Mouse (Mus musculus) myocyte (in vitro differentiated cells): ENCODE data around the gene Dscaml1. TPM values are rescaled to one million over a fixed set of nuclear protein-coding genes. Genes with fewer than 3 reads are reported as not detected.

Source experiments
- H3K27me3 ChIP-seq: one replicate; pipeline ENCODE4 v1.6.1; 2011; ENCODE audit not compliant: control insufficient read depth, insufficient read depth, insufficient read length
- H3K36me3 ChIP-seq: one replicate; pipeline ENCODE4 v1.6.1; 2011; ENCODE audit not compliant: control insufficient read depth, insufficient read depth
- H3K4me2 ChIP-seq: one replicate; pipeline ENCODE4 v1.6.1; 2011; ENCODE audit warnings: low read depth, control low read depth
- H3K4me3 ChIP-seq: one replicate; pipeline ENCODE4 v1.5.1; 2011; ENCODE audit warnings: mild to moderate bottlenecking, control low read depth, moderate library complexity
- H3K79me2 ChIP-seq: one replicate; pipeline ENCODE4 v1.6.1; 2011; ENCODE audit not compliant: control insufficient read depth, insufficient read depth
- H3ac ChIP-seq: one replicate; pipeline ENCODE4 v1.6.1; 2011; ENCODE audit not compliant: control insufficient read depth, insufficient read length
- CEBPB ChIP-seq: IDR thresholded peaks from 2 replicates; pipeline ENCODE4 v1.6.1; 2011; ENCODE audit warnings: mild to moderate bottlenecking, moderate library complexity; ENCODE audit not compliant: poor library complexity, insufficient read depth, severe bottlenecking
- E2F4 ChIP-seq: IDR thresholded peaks from one replicate; pipeline ENCODE4 v1.6.1; 2011; ENCODE audit warnings: mild to moderate bottlenecking, control low read depth, moderate library complexity; ENCODE audit not compliant: insufficient read depth
- MAX ChIP-seq: IDR thresholded peaks from one replicate; pipeline ENCODE4 v1.6.1; 2011; ENCODE audit warnings: low read depth, mild to moderate bottlenecking, control low read depth
- MYOD1 ChIP-seq, 3 experiments: IDR thresholded peaks; one replicate each; pipeline ENCODE4 v1.6.1; 2011; ENCODE audit warnings: control low read depth in 2 of 3, low read depth in 2 of 3, mild to moderate bottlenecking in 2 of 3, moderate library complexity in 1 of 3; ENCODE audit not compliant: insufficient read length in 2 of 3, control insufficient read depth in 1 of 3
- MYOG ChIP-seq, 3 experiments: IDR thresholded peaks; one replicate each; pipeline ENCODE4 v1.6.1; 2011; ENCODE audit warnings: control low read depth in 2 of 3, low read depth in 2 of 3, mild to moderate bottlenecking in 2 of 3; ENCODE audit not compliant: insufficient read length in 2 of 3, control insufficient read depth in 1 of 3, insufficient read depth in 1 of 3
- POLR2A ChIP-seq: IDR thresholded peaks from one replicate; pipeline ENCODE4 v1.6.1; 2011; ENCODE audit warnings: low read depth, mild to moderate bottlenecking, control low read depth, moderate library complexity; ENCODE audit not compliant: insufficient read length
- POLR2AphosphoS2 ChIP-seq: IDR thresholded peaks from one replicate; pipeline ENCODE4 v1.6.1; 2011; ENCODE audit warnings: low read depth, control low read depth; ENCODE audit not compliant: insufficient read length
- REST ChIP-seq: IDR thresholded peaks from one replicate; pipeline ENCODE4 v1.6.1; 2011; ENCODE audit warnings: mild to moderate bottlenecking, control low read depth, moderate library complexity; ENCODE audit not compliant: insufficient read depth, insufficient read length
- SRF ChIP-seq: IDR thresholded peaks from one replicate; pipeline ENCODE4 v1.6.1; 2011; ENCODE audit warnings: low read depth; ENCODE audit not compliant: control insufficient read depth, insufficient read length
- TCF12 ChIP-seq: IDR thresholded peaks from one replicate; pipeline ENCODE4 v1.6.1; 2011; ENCODE audit warnings: mild to moderate bottlenecking, control low read depth; ENCODE audit not compliant: poor library complexity, insufficient read depth, severe bottlenecking
- TCF3 ChIP-seq: IDR thresholded peaks from one replicate; pipeline ENCODE4 v1.6.1; 2011; ENCODE audit warnings: low read depth, control low read depth; ENCODE audit not compliant: insufficient read length
- USF1 ChIP-seq: IDR thresholded peaks from one replicate; pipeline ENCODE4 v1.6.1; 2011; ENCODE audit warnings: low read depth, mild to moderate bottlenecking, control low read depth, moderate library complexity
- polyA plus RNA-seq: library from polyadenylated mRNA; unstranded; fragments of >200 nt; fragmentation: generic; extraction: Trizol; gene quantifications from one replicate; pipeline ENCODE4 v1.2.1, GENCODE M21; 2012; ENCODE audit warnings: missing spikeins

The Dscaml1 gene
- polyA plus RNA-seq, 1 experiment = not detected

GRCm38 (mm10) chr9:45625889-45626446 lies 199.5 kb downstream of the Dscaml1 start:
- Histone ChIP-seq H3ac (no peak overlapping the region), H3K27me3 (peaks cover 24% of the 10 kb centered on the region), H3K4me3 (no peak overlapping the region), H3K79me2 (no peaks in the 10 kb centered on the region), H3K36me3 (no peaks in the 10 kb centered on the region), H3K4me2 (no peak overlapping the region)
- TF ChIP-seq E2F4 (no peak), TCF3 (no peak), MAX (no peak), POLR2AphosphoS2 (no peak), POLR2A (no peak), USF1 (no peak), REST (no peak), CEBPB (no peak), MYOD1 (IDR thresholded peaks at IDR 0.05; ENCODE audit: control insufficient read depth in 1 of 3, insufficient read length in 2 of 3, low read depth in 2 of 3) (no peak), SRF (no peak), MYOG (IDR thresholded peaks at IDR 0.05; ENCODE audit: control insufficient read depth in 1 of 3, insufficient read depth in 1 of 3, insufficient read length in 2 of 3, low read depth in 2 of 3) (no peak)

DNA sequence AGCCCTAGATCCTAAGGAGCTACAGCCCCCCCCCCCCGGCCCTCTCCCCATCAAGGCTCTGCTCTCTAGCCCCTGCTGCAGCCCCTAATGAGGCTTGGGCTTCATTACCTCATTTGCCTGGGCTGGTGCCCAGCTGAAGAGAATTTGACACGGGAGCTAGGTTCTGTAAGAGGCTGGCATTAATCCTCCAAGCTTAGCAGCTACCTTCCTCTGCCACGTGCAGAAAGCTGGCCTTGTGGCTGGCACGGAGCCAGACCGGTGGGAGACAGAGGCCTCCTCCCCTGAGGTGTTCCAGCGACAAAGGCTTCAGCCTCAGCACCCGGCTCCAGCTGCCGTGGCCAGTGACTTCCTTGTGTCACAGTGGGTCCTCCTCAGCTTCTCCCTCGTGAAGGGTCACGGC lies 206.1 kb downstream of the Dscaml1 start:
- H3K79me2 ChIP-seq = no peaks in the 10 kb centered on the region
- no peak for TF ChIP-seq MYOD1 (IDR thresholded peaks at IDR 0.05; ENCODE audit: control insufficient read depth in 1 of 3, insufficient read length in 2 of 3, low read depth in 2 of 3)
- no peak for TF ChIP-seq TCF3
- H3K4me2 ChIP-seq = no peak overlapping the region
- no peak overlapping the region for H3K4me3 ChIP-seq
- H3K36me3 ChIP-seq = no peaks in the 10 kb centered on the region
- peaks cover 5% of the 10 kb centered on the region for H3K27me3 ChIP-seq
- H3ac ChIP-seq = no peak overlapping the region

- peaks cover 5% of the 10 kb centered on the region for H3K27me3 ChIP-seq
- no peak overlapping the region for H3ac ChIP-seq
- no peak overlapping the region for H3K4me3 ChIP-seq
- no peak for TF ChIP-seq SRF
- no peak for TF ChIP-seq MAX
- TF ChIP-seq E2F4 = no peak
- TF ChIP-seq USF1 = no peak
- TF ChIP-seq TCF12 = no peak
- TF ChIP-seq CEBPB = no peak
- TF ChIP-seq MYOD1 (IDR thresholded peaks at IDR 0.05; ENCODE audit: control insufficient read depth in 1 of 3, insufficient read length in 2 of 3, low read depth in 2 of 3) = no peak
- TF ChIP-seq POLR2AphosphoS2 = no peak
- no peak for TF ChIP-seq TCF3
- no peak for TF ChIP-seq REST
- TF ChIP-seq MYOG (IDR thresholded peaks at IDR 0.05; ENCODE audit: control insufficient read depth in 1 of 3, insufficient read depth in 1 of 3, insufficient read length in 2 of 3, low read depth in 2 of 3) = no peak
- TF ChIP-seq POLR2A = no peak
- H3K36me3 ChIP-seq = no peaks in the 10 kb centered on the region
- H3K4me2 ChIP-seq = no peak overlapping the region
- H3K79me2 ChIP-seq = no peaks in the 10 kb centered on the region
Measured at GRCm38 (mm10) chr9:45633036-45633435, 206.6 kb downstream of the Dscaml1 start.

GRCm38 (mm10) chr9:45634978-45635377 lies 208.6 kb downstream of the Dscaml1 start:
- Histone ChIP-seq H3K79me2 (no peaks in the 10 kb centered on the region), H3K4me3 (no peak overlapping the region), H3ac (no peak overlapping the region), H3K4me2 (no peak overlapping the region), H3K27me3 (no peaks in the 10 kb centered on the region), H3K36me3 (no peaks in the 10 kb centered on the region)
- no peak for TF ChIP-seq TCF12
- TF ChIP-seq SRF = no peak
- no peak for TF ChIP-seq MAX
- no peak for TF ChIP-seq REST
- TF ChIP-seq POLR2AphosphoS2 = no peak

DNA sequence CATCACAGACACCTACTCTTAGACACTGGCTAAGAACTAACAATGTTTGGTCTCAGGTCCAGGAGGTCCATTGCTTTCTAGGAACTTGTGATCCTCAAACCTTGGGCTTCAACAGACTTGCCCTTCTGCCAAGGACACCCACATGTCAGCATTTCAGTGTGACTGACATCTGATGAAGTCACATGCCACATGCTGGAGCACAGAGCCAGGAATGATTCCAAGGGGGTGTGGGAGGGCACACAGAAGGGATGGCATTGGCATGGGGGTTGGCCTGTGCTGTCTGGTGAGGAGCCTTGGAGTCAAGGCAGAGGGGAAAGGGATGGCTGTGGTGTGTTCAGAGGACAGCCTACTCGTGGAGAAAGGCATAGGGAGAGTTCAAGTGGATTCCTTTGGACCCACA lies 210.9 kb downstream of the Dscaml1 start:
- H3ac ChIP-seq = no peak overlapping the region
- no peak overlapping the region for H3K4me3 ChIP-seq
- TF ChIP-seq REST = no peak
- no peak for TF ChIP-seq POLR2AphosphoS2
- TF ChIP-seq TCF3 = no peak
- no peak for TF ChIP-seq TCF12
- TF ChIP-seq CEBPB = no peak
- TF ChIP-seq E2F4 = no peak
- no peak for TF ChIP-seq MYOD1 (IDR thresholded peaks at IDR 0.05; ENCODE audit: control insufficient read depth in 1 of 3, insufficient read length in 2 of 3, low read depth in 2 of 3)
- TF ChIP-seq SRF = no peak

More for the DNA sequence above, 210.9 kb downstream of the Dscaml1 start:
- Histone ChIP-seq H3K27me3 (no peaks in the 10 kb centered on the region), H3K36me3 (no peaks in the 10 kb centered on the region), H3K79me2 (no peaks in the 10 kb centered on the region), H3K4me2 (no peak overlapping the region)
